Mouse (Mus musculus): ENCODE results near the gene Gm7073.

The Gm7073 gene

DNA sequence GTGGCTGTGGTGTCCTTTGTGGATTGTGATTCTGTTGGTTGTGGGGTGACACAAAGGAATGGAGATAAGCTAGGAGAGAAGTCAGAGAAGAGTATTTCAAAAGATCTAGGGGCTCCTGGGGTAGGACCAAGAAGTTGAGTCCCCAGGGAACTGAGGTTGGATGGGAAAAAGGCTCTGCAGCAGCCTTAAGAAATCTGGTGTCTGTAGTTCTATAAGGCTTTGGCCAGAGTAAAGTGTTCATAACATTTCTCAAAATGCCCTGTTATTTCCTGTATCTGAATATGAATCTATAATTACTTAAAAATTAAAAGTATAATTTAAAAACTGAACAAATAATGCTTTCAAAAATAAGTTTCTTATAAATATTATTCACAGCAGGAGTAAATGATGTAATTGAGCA is at the start of gene Gm7073:
Gene Gm7073 (minus strand): TSS at position 101 of the 400 bp plus-strand sequence.
- DNase-seq (ENCODE audit: low spot score) = no peak

DNA sequence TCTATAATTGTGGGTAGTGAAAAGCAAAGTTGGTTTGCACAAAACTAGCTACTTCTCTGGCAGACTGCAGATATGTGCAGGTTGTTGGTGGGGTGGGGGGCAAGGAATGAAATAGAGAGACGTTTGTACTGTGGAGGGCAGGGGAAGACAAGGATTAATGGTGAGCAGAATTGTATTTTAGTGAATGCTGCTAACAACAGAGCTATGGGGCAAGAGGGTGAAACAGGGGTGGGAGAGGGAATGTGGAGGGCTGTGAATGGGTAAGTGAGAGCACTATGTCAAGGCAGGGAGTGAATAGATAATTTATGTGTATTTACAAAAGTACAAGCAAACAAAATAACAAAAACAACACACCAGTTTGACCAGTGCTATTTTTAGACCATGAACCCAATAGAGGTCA is 31.5 kb upstream of the Gm7073 start:
- no peak for DNase-seq (ENCODE audit: low spot score)

DNA sequence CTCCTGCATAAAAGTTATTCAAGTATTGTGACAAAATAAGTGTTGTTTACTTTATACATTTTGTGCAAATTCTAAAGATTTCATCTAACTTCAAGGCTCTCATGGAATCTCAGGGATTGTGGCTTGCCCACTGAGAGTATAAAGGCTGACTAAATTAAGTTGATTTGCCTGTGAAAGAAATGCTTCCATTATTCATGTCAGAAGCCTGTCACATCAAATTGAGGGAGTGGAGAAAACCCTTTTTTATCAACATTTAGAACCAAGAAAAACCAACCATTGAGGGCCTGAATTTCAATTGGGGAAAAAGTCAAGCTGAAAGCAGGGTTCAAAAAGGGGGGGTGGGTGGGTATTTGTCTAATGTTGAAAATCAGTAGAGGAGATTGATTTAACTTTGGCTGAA is 30.0 kb upstream of the Gm7073 start:
- no peak for DNase-seq (ENCODE audit: low spot score)

DNA sequence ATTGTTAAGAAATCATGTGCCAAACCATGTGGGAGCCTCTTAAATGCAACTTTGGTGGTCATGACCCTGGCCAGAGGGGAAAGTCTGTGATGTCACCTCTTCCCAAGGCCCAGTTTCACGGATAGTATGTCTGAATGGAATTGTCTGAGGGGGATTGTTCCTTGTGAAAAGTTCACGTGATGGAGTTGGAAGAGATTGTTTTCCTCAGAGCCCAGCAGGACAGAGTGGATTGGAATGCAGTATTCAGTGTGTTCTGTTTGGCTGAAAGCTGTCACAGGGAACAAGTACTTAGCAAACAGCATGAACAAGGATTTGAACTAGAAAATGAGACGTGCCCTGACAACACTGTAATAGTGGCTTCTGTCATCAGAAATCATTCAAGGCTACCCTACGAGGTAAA is 16.2 kb upstream of the Gm7073 start:
- DNase-seq (ENCODE audit: low spot score) = no peak

DNA sequence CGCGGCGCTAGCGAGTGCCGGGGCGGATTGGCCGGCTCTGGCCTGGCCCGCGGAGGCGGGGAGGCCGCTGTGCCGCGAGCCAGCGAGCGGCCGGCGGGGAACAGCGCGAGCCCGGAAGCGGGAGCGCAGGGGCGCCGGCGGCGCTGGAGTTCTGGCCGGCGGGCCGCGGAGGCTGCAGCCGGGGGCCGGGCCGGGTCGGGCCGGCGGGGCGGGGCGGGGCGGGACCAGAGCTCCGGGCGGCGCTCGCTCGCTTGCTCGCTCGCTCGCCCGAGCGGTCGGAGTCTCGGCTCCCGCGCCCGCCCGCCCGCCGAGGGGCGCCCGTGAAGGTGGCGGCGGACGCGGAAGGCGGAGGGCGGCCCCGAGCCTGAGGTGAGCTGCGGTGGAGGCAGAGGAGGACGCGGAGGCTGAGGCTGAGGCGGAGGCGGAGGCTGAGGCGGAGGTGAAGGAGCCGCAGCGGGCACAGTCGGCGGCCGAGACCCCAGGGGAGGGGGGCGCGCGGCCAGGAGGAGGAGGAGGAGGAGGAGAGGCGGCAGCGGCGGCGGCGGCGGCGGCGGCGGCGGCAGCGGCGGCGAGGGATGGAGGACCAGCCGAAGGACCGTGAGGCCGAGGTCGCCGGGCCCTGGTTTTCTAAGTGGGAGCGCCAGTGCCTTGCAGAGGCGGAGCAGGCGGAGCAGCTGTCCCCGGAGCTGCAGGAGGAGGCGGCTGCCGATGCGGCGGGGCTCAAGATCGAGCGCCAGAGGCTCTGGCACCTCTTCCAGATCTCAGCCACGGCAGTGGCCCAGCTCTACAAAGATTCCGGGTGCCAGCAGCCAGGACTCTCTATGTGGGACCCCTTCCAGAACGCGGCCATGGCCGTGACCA is 8.6 kb upstream of the Gm7073 start:
- peak; percentile 15 for DNase-seq (ENCODE audit: low spot score)

DNA sequence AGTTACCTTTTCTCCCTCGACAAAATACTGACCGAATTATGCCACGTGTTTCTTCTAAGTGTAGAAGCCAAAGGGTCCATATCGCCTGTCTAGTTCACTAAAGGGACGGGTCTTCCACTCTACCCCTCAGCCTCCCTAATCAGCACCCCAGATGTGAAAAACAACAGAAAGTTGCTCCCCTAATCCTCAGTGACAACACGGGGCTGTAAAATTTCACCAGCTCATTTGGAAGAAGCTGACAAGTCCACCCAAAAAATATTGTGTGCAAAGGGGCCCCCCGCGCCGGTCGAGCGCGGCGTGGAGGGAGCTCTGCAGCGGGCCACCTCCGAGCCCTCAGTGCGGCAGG is 8.0 kb upstream of the Gm7073 start:
- no peak for DNase-seq (ENCODE audit: low spot score)

DNA sequence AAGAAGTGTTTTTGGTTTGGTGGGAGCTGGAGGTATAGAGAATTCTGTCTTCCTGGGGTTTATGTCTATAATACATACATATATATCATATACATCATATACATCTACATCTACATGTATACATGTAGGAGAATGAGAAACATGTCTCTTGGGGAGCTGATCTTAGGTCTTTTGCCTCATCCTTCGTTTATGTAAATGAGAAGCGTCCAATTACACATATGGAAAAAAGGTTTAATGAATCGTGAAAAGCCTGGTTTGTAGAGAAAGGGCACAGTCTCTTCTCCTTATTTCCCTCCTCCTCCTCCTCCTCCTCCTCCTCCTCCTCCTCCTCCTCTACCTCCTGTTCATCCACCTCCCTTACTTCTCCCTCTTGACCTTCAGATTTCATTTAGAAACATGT is 6.9 kb upstream of the Gm7073 start:
- no peak for DNase-seq (ENCODE audit: low spot score)

DNA sequence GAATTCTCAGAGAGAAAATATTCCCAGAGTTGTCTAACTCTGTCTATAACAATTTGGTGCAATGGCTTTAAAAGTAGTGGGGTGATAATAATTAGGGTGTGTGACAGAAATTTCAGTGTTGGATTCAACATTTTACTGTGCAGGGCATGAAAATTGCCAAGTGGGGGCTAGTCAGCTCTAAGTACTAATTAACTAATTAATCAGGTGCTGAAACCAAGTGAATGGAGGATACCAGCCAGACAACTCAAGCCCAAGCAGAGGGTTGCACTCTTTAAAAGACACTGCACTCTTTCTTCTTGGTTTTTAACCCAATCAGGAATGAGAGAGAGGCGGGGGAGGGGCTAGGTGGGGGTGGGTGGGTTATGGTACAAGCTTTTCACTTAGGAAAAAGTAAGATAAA is 6.4 kb upstream of the Gm7073 start:
- DNase-seq (ENCODE audit: low spot score) = no peak

DNA sequence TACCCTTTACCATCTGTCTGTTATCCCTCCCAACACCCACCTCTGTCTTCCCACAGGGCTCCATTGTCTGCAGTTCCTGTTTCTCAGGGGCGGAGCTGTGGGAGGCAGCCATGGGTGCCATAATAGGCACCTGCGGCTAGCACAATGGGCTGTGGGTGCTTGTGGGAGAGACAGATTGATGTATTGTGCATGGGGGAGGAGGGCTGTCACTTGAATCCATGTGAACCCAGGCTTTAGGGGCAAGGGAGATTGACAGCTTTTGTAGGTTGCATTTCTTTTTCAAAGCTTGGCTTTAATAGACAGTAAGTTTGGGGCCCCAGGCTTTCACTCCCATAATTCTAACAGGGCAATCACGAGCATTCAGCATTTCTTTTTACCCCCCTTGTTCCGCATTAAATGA is 5.0 kb upstream of the Gm7073 start:
- DNase-seq (ENCODE audit: low spot score) = no peak

DNA sequence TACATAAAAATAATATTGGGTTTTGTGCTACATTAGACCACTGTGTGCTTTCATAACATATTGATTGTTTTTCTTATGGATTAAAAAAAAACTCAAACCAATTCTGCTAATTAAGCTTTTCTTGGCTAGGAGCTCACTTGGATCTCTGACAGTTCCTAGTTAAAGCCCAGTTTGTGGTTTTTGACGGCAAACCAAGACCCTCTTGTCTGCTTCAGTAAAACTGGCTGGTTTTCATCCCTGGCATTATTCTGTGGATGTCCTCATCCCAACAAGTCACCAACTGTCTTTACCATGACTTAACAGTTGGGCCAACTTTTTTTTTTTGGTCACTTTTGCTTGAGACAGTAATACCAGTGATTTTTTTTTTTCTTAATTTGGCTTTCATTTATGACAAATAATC is 3.9 kb upstream of the Gm7073 start:
- no peak for DNase-seq (ENCODE audit: low spot score)

DNA sequence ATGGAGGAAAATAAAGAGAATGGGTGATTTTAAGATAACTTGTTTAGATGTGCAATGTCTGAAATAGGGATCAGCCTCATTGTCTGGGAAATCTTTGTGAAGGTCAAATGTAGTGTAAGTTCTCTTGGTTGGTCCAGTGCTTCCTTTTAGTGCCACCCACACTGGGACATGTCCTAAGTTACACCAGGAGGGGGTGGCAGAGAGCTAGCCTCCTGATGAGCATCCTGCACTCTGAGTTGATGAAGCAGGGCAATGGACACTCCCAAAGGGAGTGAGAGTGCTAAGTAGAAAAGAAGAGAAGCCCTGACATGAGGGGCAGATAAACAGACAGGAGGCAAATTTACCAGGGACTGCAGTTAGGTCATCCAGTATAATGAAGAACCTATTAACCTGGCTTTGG is 35.1 kb downstream of the Gm7073 start:
- peak; percentile 5 for DNase-seq (ENCODE audit: low spot score)

DNA sequence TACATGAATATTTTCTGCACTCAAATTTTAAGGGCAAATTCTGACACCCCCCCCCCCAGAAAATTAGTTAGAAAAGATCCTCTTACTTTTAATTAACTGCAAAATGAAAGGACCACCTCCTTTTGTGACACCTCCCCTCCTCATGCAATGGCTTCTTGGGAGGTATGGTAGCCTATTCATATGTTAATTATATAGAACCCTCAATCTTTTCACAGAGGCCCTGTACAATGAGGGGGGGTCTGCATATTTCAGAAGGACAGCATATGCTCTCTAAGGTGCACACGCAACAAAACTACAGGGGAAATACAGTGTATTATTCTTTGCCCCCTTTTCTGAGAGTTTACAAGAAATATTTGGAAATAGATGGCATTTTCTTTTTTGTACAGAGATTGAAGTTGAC is 41.3 kb downstream of the Gm7073 start:
- DNase-seq (ENCODE audit: low spot score) = no peak

DNA sequence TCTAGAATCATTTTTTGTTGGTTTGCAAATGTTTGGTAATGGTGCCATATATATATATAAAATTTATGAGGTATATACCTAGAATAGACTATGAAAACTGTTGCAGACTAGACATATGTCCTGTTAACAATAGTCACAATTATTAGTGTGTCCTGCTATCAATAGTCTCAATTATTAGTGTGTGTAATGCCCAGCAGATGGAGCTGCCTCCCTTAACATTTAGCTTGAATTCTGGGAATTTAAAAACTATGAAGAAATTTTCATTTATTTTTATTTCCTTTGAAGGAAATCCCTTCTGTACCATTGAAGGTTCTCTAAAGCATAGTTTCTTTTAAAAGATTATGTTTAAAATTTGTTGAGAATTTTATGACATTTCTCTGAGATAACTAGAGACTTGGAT is 43.7 kb downstream of the Gm7073 start:
- DNase-seq (ENCODE audit: low spot score) = no peak

DNA sequence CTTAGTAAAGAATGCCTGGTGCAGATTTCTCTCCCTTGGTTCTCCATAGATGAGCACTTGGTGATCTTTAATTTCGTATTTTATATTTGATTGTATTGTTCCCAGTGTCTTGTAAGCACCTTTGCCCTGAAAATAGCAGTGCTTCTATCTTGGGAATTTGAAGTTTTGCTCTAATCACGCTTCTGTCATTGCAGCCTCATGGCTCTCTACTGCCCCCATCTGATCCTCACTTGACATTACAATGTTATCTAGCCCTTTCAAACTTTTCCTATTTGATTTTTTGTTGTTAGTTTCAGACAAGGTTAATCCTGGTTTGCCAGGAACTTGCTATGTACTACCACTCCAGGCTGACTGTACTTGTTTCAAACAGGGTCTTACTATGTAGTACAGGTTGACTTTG is 75.3 kb downstream of the Gm7073 start:
- no peak for DNase-seq (ENCODE audit: low spot score)

DNA sequence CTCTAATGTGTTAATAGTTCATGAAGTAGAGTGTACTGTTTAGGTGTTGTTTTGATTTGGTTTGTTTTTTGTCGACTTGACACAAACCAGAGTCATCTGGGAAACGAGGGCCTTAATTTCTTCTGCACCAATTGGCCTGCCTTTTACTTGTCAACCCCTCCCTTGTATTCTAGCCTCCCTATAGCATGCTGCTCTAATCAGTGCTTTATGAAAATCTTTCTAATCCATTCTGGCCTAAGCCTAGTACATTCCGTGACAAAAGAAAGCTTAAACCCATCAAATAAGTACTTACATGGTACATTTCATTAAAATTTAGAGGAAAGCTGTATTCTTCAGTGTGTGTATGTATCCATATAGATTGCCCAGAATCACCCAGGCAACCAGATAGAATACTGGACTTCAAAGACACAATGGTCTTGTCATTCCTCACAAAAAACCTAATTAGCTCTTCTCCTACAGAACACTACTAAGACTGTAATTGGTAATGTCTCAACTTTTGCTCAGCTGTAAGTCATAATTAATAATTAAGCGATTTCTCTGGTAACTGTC is 124.4 kb downstream of the Gm7073 start:
- no peak for DNase-seq (ENCODE audit: low spot score)

DNA sequence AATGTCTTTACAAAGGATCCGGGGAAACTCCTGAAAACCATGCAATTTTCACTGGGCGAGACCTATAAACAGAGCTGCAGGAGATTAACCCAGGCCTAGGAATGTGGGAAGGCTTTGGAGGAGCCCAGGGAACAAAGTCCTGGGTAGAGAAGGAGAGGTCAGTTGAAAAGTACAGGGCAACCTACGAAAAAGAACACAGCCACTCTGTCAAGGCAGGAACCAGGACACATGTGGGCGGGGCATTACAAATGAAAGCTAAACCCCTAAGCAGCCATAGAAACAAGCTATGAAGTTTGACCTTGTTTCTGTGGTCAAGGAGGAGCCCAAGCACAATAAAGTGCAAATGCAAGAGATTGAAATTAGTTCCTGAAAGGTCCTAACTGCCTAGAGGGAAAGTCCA is 133.4 kb downstream of the Gm7073 start:
- DNase-seq (ENCODE audit: low spot score) = no peak

DNA sequence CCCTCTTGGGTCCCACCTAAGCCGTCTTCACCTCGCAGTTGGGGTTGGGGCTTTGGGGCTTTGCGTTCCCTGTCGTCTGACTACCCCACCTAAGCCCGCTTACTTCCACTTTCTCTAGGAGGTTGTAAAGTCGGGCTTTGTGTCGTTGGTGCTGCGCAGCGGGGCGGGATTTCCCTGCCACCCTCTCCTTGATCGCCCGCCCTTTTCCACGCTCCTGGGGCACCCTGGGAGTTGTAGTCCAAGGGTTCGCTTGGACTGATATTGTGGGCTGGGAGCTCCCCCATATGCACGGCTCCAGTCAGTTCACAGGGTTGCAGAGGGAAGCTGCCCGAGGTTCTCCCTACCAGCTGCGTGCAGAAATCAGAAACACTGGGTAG is 134.4 kb downstream of the Gm7073 start:
- DNase-seq (ENCODE audit: low spot score) = peak; percentile 63

DNA sequence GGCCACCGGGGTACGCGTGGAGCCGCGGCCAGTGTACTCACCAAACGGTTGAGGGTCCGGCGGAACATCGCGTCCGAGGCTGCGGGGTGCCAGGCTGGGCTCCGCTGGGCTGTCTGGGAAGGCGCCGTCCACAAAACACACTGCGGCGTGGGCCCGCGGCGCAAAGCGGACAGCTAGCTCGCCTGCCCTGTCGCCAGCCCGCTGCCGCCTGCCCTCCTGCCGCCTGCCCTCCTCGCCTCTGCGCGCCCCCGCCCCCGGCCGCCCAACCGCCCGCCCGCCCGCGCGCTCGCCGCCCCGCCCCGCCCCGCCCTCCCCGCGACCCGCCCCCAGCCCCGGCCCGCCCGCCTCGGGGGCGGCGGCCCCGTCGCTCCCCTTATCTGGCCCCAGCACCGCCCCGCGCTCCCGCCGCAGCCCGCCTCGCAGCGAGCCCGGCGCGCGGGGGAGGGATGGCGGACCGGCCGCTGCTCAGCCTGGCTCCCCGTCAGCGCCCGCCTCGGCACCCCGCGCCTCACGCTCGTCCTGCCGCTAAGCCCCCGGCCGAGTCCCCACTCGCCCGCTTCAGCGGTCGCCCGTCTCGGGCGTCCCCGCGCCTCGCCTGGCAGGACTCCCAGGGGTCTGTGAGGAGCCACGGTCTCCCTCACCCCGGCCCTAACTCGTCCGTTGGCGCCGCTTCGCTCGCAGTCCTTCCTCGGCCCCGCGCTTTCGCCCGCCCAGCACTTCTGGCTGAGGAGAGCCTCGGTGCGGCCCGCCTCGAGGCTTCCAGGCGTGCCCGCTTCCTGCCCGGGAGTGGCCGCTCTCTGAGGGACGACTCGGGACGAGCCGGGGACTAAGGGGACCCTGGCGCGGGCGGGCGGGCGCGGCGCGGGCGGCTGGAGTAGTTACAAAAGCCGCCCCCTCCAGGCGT is 135.0 kb downstream of the Gm7073 start:
- peak; percentile 51 for DNase-seq (ENCODE audit: low spot score)

DNA sequence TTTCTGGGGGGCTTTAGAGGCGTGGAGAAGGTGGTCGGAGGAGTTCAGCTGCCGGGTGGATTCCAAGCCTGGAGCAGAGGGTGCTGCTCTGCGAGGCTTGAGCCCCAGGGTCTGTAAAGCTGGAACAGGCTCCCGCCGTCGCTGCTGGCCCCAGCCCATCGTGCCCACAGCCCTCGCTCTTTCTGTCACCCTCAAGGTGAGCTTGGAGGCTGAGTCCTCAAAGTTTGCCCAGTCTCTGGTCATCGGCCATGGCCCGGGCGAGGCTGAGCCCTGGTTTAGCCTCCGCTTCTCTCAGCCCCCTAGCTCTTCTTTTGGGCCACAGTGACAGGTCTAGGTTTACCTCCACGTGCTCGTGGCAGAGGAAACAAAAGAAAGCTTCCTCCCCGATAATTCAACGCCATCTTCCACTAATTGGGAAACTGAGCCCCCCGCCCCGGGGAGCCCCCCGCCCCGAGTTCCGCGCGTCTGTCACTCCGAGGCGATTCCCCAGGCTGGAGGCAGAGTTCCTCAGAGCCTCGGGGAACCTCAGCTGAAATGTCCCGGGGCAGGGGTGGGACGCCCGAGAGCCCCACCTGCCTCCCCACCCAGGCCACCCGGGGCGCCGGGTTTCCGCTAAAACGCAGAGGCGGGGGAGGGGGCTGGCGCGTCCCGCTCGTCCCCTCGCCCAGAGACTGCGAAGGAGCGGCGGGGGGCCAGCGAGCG is 135.8 kb downstream of the Gm7073 start:
- peak; percentile 16 for DNase-seq (ENCODE audit: low spot score)

DNA sequence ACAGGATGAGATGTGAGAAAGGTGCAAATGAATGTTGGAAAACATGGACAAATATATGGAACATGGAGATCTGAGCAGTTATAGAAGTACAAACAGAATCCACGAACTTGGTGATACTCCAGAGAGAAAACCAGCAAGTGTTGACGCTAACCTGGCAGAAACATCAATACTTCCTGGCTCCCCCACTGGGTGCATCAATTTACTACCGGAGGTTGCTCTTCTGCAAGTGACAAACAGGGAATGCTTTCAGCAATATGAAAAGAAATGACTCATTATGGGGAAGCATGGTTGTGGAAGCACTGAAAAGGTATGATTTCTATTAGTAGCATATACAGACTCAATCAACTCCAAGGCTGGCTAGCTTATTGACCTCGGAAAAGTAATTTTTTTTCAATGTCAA is 144.8 kb downstream of the Gm7073 start:
- DNase-seq (ENCODE audit: low spot score) = no peak

DNA sequence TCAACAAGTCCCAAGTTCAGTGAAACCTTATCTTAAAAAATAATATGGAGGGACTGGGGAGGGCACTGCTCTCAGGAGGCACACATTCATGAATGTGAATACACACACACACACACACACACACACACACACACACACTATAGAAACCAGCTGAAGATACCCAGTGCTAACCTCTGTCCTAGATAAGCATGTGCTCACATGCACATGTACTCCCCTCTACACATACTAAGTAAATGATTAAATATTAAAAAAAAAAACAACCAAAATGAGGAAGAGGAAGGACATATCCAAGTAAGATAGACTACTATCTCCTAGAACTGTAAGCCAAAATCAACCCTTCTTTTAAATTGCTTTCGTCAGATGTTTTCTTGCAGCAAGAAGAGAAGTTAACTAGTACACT is 152.2 kb downstream of the Gm7073 start:
- no peak for DNase-seq (ENCODE audit: low spot score)
